Mouse (Mus musculus) NIH3T3 (cell line): ENCODE measurements at regions not wholly inside any gene's neighbourhood (a gene's known extent, or its start where the extent isn't known, plus 50 kb on each side); places are given as distances from the start of the nearest gene placed in this dataset.
A peak's percentile ranks its signal among the peaks of the same experiment; 100 is the strongest.

Experiments used
- DNase-seq: peaks from one replicate; pipeline ENCODE4 v3.0.0-alpha.2; 2012; ENCODE audit warnings: low read depth

- peak; percentile 5 for DNase-seq
Observed at GRCm38 (mm10) chr3:80631391-80631790, 171.2 kb downstream of the Gria2 start.

GRCm38 (mm10) chr3:80610414-80610813, 192.2 kb downstream of the Gria2 start:
- no peak for DNase-seq

DNA sequence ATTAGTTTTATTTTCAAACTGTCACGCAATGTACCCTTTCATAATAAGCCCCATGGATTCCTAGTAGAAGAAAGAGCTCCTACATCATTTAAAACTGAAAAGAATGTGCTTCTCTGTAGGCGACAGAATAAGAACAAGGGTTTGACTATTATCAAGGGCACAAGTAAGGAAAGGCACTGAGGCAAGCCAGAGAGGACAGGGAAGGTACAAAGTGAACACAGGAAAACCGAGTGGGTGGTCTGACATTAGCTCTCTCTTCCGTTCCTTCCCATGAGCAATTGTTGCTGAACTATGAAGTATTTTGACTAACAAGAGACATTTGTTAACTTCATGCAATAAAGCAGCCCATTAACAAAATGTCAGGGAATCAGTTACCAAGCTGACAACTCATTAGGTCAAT, 194.2 kb downstream of the Gria2 start:
- DNase-seq, result no peak

DNA sequence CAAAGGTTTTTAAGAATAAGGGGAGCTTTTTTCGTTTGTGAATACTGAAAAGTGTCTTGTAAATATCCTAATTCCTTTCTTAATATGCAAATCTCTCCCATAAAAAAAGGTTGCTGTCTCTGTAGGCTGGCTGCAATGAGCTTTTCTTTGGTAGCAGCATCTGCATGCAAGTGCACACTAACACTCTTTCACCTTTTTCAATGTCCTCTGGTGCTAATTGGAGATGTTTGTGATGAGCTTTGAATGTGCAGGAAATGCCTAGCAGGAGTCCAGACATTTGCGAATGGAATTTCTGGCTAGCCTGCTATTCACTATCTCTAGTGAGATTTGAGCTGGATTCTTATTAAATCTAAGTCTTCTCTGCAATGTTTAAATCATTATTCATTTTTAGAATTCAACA, 194.8 kb downstream of the Gria2 start:
- DNase-seq, result no peak

- no peak for DNase-seq
Observed at GRCm38 (mm10) chr3:80597549-80597948, 205.1 kb downstream of the Gria2 start.

GRCm38 (mm10) chr3:80567514-80567913, 235.1 kb downstream of the Gria2 start:
- peak; percentile 2 for DNase-seq

DNA sequence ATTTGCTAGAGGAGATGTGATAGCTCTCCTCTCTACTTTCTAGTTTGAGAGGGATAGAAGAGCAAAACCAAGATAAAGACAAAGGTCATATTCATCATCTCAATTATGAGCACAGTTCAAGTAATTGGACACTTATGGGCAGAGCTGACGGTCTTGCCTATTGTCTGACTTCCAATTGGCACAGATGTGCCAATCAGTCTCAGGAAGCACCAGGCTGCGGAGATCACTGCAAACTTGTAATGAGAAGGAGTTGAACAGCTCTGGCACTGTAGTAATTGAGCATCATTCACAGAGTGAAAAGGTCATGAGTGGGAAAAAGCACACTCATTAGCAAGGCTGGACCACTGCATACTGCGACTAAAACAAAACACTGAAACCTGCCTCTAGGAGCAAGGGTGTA, 236.4 kb downstream of the Gria2 start:
- DNase-seq, result no peak

GRCm38 (mm10) chr3:80546151-80546695, 256.4 kb downstream of the Gria2 start:
- DNase-seq, result no peak

GRCm38 (mm10) chr3:80543783-80544182, 258.9 kb downstream of the Gria2 start:
- no peak for DNase-seq

GRCm38 (mm10) chr3:80541382-80541781, 261.3 kb downstream of the Gria2 start:
- DNase-seq, result no peak

GRCm38 (mm10) chr3:80533706-80534349, 268.8 kb downstream of the Gria2 start:
- DNase-seq, result no peak

DNA sequence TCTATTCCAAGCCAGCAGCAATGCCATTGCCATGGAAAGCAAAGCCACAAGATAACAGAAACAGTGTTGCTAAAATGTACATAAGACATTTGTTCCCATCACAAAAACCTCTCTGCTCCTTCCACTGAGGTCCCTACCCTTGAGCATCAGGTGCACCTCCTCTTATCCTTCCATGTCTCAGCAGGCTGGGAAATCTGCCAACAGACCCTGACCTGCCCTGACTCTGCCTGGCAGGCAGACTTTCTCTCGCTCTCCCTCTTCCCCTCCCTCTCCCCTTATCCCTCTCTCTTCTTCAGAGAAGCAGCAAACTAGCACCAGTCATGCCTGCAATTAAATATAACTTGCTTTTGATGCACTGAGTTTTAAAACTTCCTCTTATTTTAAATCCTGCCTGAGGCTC, 288.6 kb downstream of the Gria2 start:
- DNase-seq, result no peak

GRCm38 (mm10) chr3:80509185-80509584, 293.4 kb downstream of the Gria2 start:
- no peak for DNase-seq

DNA sequence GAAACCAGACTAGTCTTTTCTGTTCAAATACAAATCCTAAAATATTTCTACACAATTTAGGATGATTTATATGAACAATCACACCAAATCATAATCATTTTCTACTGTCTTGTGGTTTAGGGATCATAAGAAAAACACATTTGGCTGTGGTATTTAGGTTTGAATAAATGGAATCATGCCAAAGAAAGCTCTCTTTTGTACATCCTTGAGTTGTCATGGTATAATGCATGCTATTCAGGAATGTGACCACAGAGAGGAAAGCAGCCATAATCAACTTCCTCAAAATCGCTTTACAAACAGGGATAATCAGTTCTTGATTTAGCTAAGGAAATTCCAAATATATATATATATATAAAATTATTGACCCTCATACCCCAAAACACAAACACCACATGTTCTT, 295.9 kb downstream of the Gria2 start:
- DNase-seq, result no peak

DNA sequence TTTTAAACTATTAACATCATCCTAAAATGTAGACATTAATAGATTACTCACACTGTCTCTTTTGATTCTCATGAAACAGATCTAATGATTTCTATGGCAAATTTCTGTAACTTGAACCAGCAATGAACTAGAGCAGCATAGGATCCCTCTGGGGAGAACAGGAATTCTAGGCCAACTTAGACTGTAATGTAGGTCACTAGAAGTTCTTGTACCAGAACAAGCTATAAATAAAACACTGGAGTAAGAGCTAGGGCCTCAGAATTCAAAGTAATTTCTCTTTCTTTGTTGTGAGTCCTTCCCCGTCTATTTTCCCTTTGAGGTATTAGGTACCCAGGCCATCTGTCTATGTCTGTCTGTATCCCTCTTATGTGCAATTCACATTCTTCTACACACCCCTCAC, 301.5 kb downstream of the Gria2 start:
- DNase-seq, result no peak

DNA sequence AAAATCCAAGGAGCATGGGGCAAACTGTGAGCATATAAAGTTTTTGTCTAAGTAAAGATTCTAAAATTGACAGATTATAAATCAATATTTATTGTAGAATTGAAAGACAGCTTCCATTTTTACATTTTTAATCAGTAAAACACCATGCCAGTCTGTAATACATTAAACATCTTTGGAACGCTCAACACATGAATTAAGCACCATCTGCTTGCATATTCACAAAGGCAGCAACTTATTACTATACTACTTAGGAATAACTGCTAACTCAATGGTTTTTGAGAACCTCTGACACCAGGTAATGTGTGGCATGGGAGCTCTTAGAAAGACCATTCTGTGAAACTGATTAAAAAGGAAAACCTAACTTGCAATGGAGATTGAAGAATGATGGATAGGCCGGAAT, 306.1 kb downstream of the Gria2 start:
- DNase-seq, result no peak

DNA sequence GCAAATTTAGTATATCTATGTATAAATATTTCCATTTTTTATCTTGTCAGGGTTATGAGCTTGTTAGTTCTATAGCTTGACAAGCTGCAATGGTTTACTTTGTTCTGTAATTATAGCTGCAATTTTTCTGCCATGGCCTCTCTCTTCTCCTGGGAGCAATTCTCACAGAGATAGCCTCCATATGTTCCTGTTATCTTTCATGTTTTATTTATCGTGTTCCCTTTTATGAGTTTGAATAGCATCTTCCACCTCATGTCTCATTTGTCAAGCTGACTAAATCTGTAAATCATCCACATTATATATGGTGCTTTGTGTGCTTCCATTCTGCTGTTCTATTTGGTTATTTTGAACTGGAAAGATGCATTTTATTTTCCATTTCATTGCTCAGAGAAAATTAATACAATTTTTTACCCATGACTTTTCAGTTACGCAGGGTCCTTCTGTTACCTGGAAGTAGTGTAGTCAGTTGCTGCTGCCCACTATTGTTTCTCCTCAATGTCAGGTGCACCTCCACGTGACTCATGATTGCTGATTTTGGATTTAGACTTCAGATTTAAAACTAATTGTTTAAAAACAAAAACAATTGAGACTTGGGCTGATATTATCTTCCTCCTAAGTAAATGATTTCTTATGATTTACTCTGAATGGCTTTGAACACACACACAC, 318.3 kb downstream of the Gria2 start:
- no peak for DNase-seq

GRCm38 (mm10) chr3:80478676-80479075, 324.0 kb downstream of the Gria2 start:
- no peak for DNase-seq

DNA sequence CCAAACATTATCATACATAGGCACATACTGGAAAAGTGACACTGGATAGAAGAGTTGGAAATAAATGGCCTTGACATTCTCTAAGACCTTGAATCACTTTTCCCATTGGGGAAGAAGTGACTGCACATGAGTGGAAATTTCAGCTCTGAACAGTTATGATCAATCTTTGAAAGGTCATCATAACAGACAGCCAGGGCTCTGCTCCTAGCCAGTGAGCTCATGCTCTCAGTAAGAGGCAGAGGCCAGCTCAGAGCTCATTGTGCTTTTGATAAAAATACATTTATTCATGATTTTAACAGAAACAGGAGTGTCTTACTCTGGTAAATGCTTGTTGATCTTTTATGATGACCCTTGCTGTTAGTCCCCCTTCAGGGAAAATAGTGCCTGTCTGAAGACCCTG, 328.9 kb downstream of the Gria2 start:
- DNase-seq, result no peak
